Mouse (Mus musculus): ENCODE results near the gene Cd200r1. TPM values are rescaled to one million over a fixed set of nuclear protein-coding genes. Genes with fewer than 3 reads are reported as not detected.
"Not testable (repeated sequence)": the region's sequence is repeated elsewhere in the genome, so short reads cannot be mapped to it uniquely, and the experiment has no call there.

Gene Cd200r1
- total RNA-seq, 2 experiments from 2014 or later = not detected

- no peak for DNase-seq
- intact Hi-C loops (cut with DNase I) = loop anchor here (10.0 kb wide), 1 partner anchor 363 kb away; no protein-coding TSS in a partner anchor
These were observed 3.7 kb upstream of the Cd200r1 start for GRCm38 (mm10) chr16:44761811-44762210.

GRCm38 (mm10) chr16:44766320-44766892 is 870 bp downstream of the Cd200r1 start:
- intact Hi-C loops (cut with DNase I) = loop anchor here (5.0 to 10.0 kb wide), 2 partner anchors 326 to 358 kb away; partner anchors contain the start of gene Ccdc80
- DNase-seq = no peak

GRCm38 (mm10) chr16:44767506-44767905 is 2.0 kb downstream of the Cd200r1 start:
- intact Hi-C loops (cut with DNase I) = loop anchor here (5.0 to 10.0 kb wide), 2 partner anchors 325 to 357 kb away; partner anchors contain the start of gene Ccdc80
- DNase-seq = no peak

GRCm38 (mm10) chr16:44767967-44768366 is 2.4 kb downstream of the Cd200r1 start:
- DNase-seq = no peak
- intact Hi-C loops (cut with DNase I) = loop anchor here (5.0 to 10.0 kb wide), 2 partner anchors 324 to 357 kb away; partner anchors contain the start of gene Ccdc80

- intact Hi-C loops (cut with DNase I) = no loop called here
- no peak for DNase-seq
These were observed 7.0 kb downstream of the Cd200r1 start for GRCm38 (mm10) chr16:44772577-44772976.

- DNase-seq = no peak
- intact Hi-C loops (cut with DNase I) = no loop called here
These were observed 8.1 kb downstream of the Cd200r1 start for GRCm38 (mm10) chr16:44773673-44774072.

GRCm38 (mm10) chr16:44774201-44774600 is 8.7 kb downstream of the Cd200r1 start:
- intact Hi-C loops (cut with DNase I) = no loop called here
- DNase-seq = no peak

GRCm38 (mm10) chr16:44778538-44779147 is 13.1 kb downstream of the Cd200r1 start:
- intact Hi-C loops (cut with DNase I) = no loop called here
- DNase-seq = no peak

- intact Hi-C loops (cut with DNase I) = no loop called here
- no peak for DNase-seq
These were observed 14.0 kb downstream of the Cd200r1 start for GRCm38 (mm10) chr16:44779494-44779893.

GRCm38 (mm10) chr16:44780751-44781150 is 15.2 kb downstream of the Cd200r1 start:
- no peak for DNase-seq
- intact Hi-C loops (cut with DNase I) = no loop called here

- intact Hi-C loops (cut with DNase I) = no loop called here
- DNase-seq = no peak
These were observed 21.4 kb downstream of the Cd200r1 start for GRCm38 (mm10) chr16:44786934-44787333.

- no peak for DNase-seq
- intact Hi-C loops (cut with DNase I) = no loop called here
These were observed 28.9 kb downstream of the Cd200r1 start for GRCm38 (mm10) chr16:44794416-44794815.

GRCm38 (mm10) chr16:44805976-44806375 is 40.4 kb downstream of the Cd200r1 start:
- intact Hi-C loops (cut with DNase I) = no loop called here

GRCm38 (mm10) chr16:44810223-44810622 is 44.7 kb downstream of the Cd200r1 start:
- intact Hi-C loops (cut with DNase I); DNase-seq: not testable (repeated sequence)

More at GRCm38 (mm10) chr16:44805976-44806375, 40.4 kb downstream of the Cd200r1 start:
- DNase-seq = no peak

- intact Hi-C loops (cut with DNase I) = no loop called here
- no peak for DNase-seq
These were observed 46.0 kb downstream of the Cd200r1 start, which contains the start of gene Cd200r4 for GRCm38 (mm10) chr16:44811544-44811943. TSS of gene Cd200r4 (plus strand) at chr16:44811733.

- intact Hi-C loops (cut with DNase I) = no loop called here
- DNase-seq = no peak
These were observed 47.0 kb downstream of the Cd200r1 start for GRCm38 (mm10) chr16:44812468-44813065.

- DNase-seq = no peak
- intact Hi-C loops (cut with DNase I) = no loop called here
These were observed 52.5 kb downstream of the Cd200r1 start for GRCm38 (mm10) chr16:44818010-44818409.

- no peak for DNase-seq
- intact Hi-C loops (cut with DNase I) = no loop called here
These were observed 55.0 kb downstream of the Cd200r1 start for GRCm38 (mm10) chr16:44820545-44820944.

GRCm38 (mm10) chr16:44832286-44832685 is 66.8 kb downstream of the Cd200r1 start:
- intact Hi-C loops (cut with DNase I) = no loop called here
- no peak for DNase-seq

- intact Hi-C loops (cut with DNase I); DNase-seq: not testable (repeated sequence)
These were observed 67.7 kb downstream of the Cd200r1 start for GRCm38 (mm10) chr16:44833189-44833588.

All from left cerebral cortex, postnatal 4 days (tissue).